Mouse (Mus musculus) spleen, adult 2 months (tissue): ENCODE results near the gene Hdac9.

ENCODE experiments used
- CTCF ChIP-seq: fragments of 200-500 bp; IDR thresholded peaks from 2 replicates; pipeline ENCODE4 v1.5.1; 2011; ENCODE audit warnings: mild to moderate bottlenecking, inconsistent platforms; ENCODE audit not compliant: insufficient read depth, insufficient read length, insufficient replicate concordance; ENCODE audit errors: extremely low read depth
- POLR2A ChIP-seq: fragments of 200-500 bp; IDR thresholded peaks from 2 replicates; pipeline ENCODE4 v1.6.1; 2011; ENCODE audit warnings: low read depth, low read length, inconsistent platforms

- TF ChIP-seq POLR2A = no peak
- TF ChIP-seq CTCF = no peak
Measured at GRCm38 (mm10) chr12:34156301-34156700, 760.6 kb downstream of the Hdac9 start.
